Mouse (Mus musculus) T-cell, adult 2 months (primary cell): Measurements from ENCODE around the gene Higd1c.
"Not testable (repeated sequence)": the region's sequence is repeated elsewhere in the genome, so short reads cannot be mapped to it uniquely, and the experiment has no call there.

Experiments used
- DNase-seq: peaks from one replicate; pipeline ENCODE4 v3.0.0; 2022; ENCODE audit warnings: low spot score

Gene Higd1c

GRCm38 (mm10) chr15:100364242-100364641 is at the start of gene Higd1c:
TSS of gene Higd1c (plus strand) at chr15:100364542.
- no peak for DNase-seq

GRCm38 (mm10) chr15:100318014-100318671 is 46.2 kb upstream of the Higd1c start:
- DNase-seq: not testable (repeated sequence)

- DNase-seq: no peak
Measured at GRCm38 (mm10) chr15:100319884-100320283, 44.5 kb upstream of the Higd1c start.

- DNase-seq: no peak
Measured at GRCm38 (mm10) chr15:100320295-100320905, 43.9 kb upstream of the Higd1c start.

GRCm38 (mm10) chr15:100321134-100321533 is 43.2 kb upstream of the Higd1c start:
- no peak for DNase-seq

GRCm38 (mm10) chr15:100324021-100324591 is 40.2 kb upstream of the Higd1c start:
- no peak for DNase-seq

GRCm38 (mm10) chr15:100325235-100325634 is 39.1 kb upstream of the Higd1c start:
- DNase-seq: no peak

- DNase-seq: not testable (repeated sequence)
Measured at GRCm38 (mm10) chr15:100328089-100328488, 36.3 kb upstream of the Higd1c start.

- not testable (repeated sequence) for DNase-seq
Measured at GRCm38 (mm10) chr15:100329336-100329735, 35.0 kb upstream of the Higd1c start.

GRCm38 (mm10) chr15:100330739-100331138 is 33.6 kb upstream of the Higd1c start:
- no peak for DNase-seq

- DNase-seq: not testable (repeated sequence)
Measured at GRCm38 (mm10) chr15:100332077-100332961, 32.0 kb upstream of the Higd1c start.

GRCm38 (mm10) chr15:100334629-100335028 is 29.7 kb upstream of the Higd1c start, which contains the start of gene Mettl7a3:
TSS of gene Mettl7a3 (plus strand) at chr15:100334929.
- no peak for DNase-seq

GRCm38 (mm10) chr15:100337328-100337727 is 27.0 kb upstream of the Higd1c start:
- DNase-seq: not testable (repeated sequence)

GRCm38 (mm10) chr15:100337847-100338246 is 26.5 kb upstream of the Higd1c start:
- peak; percentile 60 for DNase-seq

- DNase-seq: not testable (repeated sequence)
Measured at GRCm38 (mm10) chr15:100341314-100341980, 22.9 kb upstream of the Higd1c start.

GRCm38 (mm10) chr15:100345484-100345883 is 18.9 kb upstream of the Higd1c start:
- no peak for DNase-seq

GRCm38 (mm10) chr15:100346761-100347160 is 17.6 kb upstream of the Higd1c start:
- DNase-seq: no peak

- no peak for DNase-seq
Measured at GRCm38 (mm10) chr15:100349496-100349895, 14.8 kb upstream of the Higd1c start.

GRCm38 (mm10) chr15:100351501-100352060 is 12.8 kb upstream of the Higd1c start:
- no peak for DNase-seq

- no peak for DNase-seq
Measured at GRCm38 (mm10) chr15:100352711-100353250, 11.6 kb upstream of the Higd1c start, which contains the start of the genes Methig1 and Mettl7a2. TSS of gene Methig1 (plus strand) at chr15:100353149. TSS of gene Mettl7a2 (plus strand) at chr15:100353200.

GRCm38 (mm10) chr15:100353399-100353798 is 10.9 kb upstream of the Higd1c start:
- DNase-seq: not testable (repeated sequence)
